Mouse (Mus musculus) CH12.LX (cell line): ENCODE measurements around the gene Prim2. TPM values are rescaled to one million over a fixed set of nuclear protein-coding genes. Genes with fewer than 3 reads are reported as not detected.

Experiments used
- DNase-seq: peaks from one replicate; pipeline ENCODE4 v3.0.0-alpha.2; 2013; ENCODE audit errors: extremely low read depth
- H3K27ac ChIP-seq: 2 replicates; pipeline ENCODE4 v1.5.1; 2012; ENCODE audit warnings: low read depth, mild to moderate bottlenecking, control low read depth, moderate library complexity; ENCODE audit not compliant: insufficient read depth
- H3K27me3 ChIP-seq: replicated peaks from 2 replicates; pipeline ENCODE3; 2012; ENCODE audit warnings: inconsistent platforms
- H3K36me3 ChIP-seq, 2 experiments: replicated peaks in 1 of 2; 2 replicates each; pipeline versions ENCODE3 to v1.6.1; 2012; ENCODE audit warnings: inconsistent platforms in 1 of 2, low read length in 1 of 2, mild to moderate bottlenecking in 1 of 2, mixed read lengths in 1 of 2, moderate library complexity in 1 of 2; ENCODE audit not compliant: control insufficient read depth in 1 of 2, insufficient read depth in 1 of 2
- H3K4me1 ChIP-seq, 2 experiments: 2 replicates each; pipeline ENCODE4 v1.6.1; 2012; ENCODE audit warnings: inconsistent platforms in 1 of 2, moderate library complexity in 1 of 2; ENCODE audit not compliant: insufficient read depth in 2 of 2, control insufficient read depth in 1 of 2
- H3K4me2 ChIP-seq: 2 replicates; pipeline ENCODE4 v1.6.1; 2012; ENCODE audit warnings: low read depth, mild to moderate bottlenecking, control low read depth; ENCODE audit not compliant: poor library complexity, insufficient read depth, severe bottlenecking
- H3K4me3 ChIP-seq, 3 experiments: fragments of 150-350 bp in 1 of 3; sonication (generic) in 1 of 3; replicated peaks in 1 of 3; 2 replicates each; pipeline versions ENCODE3 to v1.5.1; 2011 to 2012; ENCODE audit warnings: low read depth in 2 of 3, low read length in 2 of 3, mild to moderate bottlenecking in 2 of 3, moderate library complexity in 2 of 3, control low read depth in 1 of 3, improper control_type of control experiment in 1 of 3, inconsistent platforms in 1 of 3, mixed read lengths in 1 of 3; ENCODE audit not compliant: poor library complexity in 1 of 3
- H3K79me2 ChIP-seq: replicated peaks from 2 replicates; pipeline ENCODE4 v1.6.1; 2012; ENCODE audit warnings: mild to moderate bottlenecking, moderate library complexity; ENCODE audit not compliant: control insufficient read depth, poor library complexity, insufficient read depth, severe bottlenecking; ENCODE audit errors: extremely low read depth
- H3K9ac ChIP-seq: 2 replicates; pipeline ENCODE4 v1.6.1; 2012; ENCODE audit warnings: low read depth, mild to moderate bottlenecking, control low read depth, moderate library complexity; ENCODE audit not compliant: insufficient read depth
- H3K9me3 ChIP-seq: replicated peaks from 2 replicates; pipeline ENCODE3; 2012; ENCODE audit warnings: low read length, inconsistent platforms, mixed read lengths
- BHLHE40 ChIP-seq: IDR thresholded peaks from 2 replicates; pipeline ENCODE4 v1.6.1; 2011; ENCODE audit warnings: mild to moderate bottlenecking, low read depth, low read length, improper control_type of control experiment
- CTCF ChIP-seq, 2 experiments: IDR thresholded peaks in 1 of 2; conservative IDR thresholded peaks in 1 of 2; 2 replicates each; pipeline ENCODE4 v1.5.1; 2011 to 2012; ENCODE audit warnings: low read depth in 2 of 2, low read length in 2 of 2, improper control_type of control experiment in 1 of 2, inconsistent platforms in 1 of 2, mild to moderate bottlenecking in 1 of 2, moderate library complexity in 1 of 2
- E2F4 ChIP-seq: IDR thresholded peaks from 2 replicates; pipeline ENCODE4 v1.6.1; 2011; ENCODE audit warnings: low read depth, low read length, improper control_type of control experiment; ENCODE audit not compliant: insufficient replicate concordance
- ELF1 ChIP-seq: IDR thresholded peaks from 2 replicates; pipeline ENCODE4 v1.6.1; 2014; ENCODE audit warnings: low read depth, mild to moderate bottlenecking, inconsistent platforms, low read length, improper control_type of control experiment
- GABPA ChIP-seq: IDR thresholded peaks from 2 replicates; pipeline ENCODE4 v1.6.1; 2012; ENCODE audit warnings: low read depth, low read length, improper control_type of control experiment, inconsistent platforms; ENCODE audit not compliant: insufficient replicate concordance
- JUN ChIP-seq: IDR thresholded peaks from 2 replicates; pipeline ENCODE4 v1.6.1; 2011; ENCODE audit warnings: low read depth, mild to moderate bottlenecking, low read length, improper control_type of control experiment, moderate library complexity; ENCODE audit not compliant: insufficient read depth
- KAT2A ChIP-seq: IDR thresholded peaks from 2 replicates; pipeline ENCODE4 v1.6.1; 2012; ENCODE audit warnings: low read length, improper control_type of control experiment, inconsistent platforms; ENCODE audit not compliant: insufficient replicate concordance
- MAX ChIP-seq: IDR thresholded peaks from 2 replicates; pipeline ENCODE4 v1.6.1; 2011; ENCODE audit warnings: low read length, improper control_type of control experiment
- MAZ ChIP-seq: IDR thresholded peaks from 2 replicates; pipeline ENCODE4 v1.6.1; 2012; ENCODE audit warnings: low read depth, mild to moderate bottlenecking, inconsistent platforms, low read length, improper control_type of control experiment, moderate library complexity
- MEF2A ChIP-seq: IDR thresholded peaks from 2 replicates; pipeline ENCODE4 v1.6.1; 2014; ENCODE audit warnings: low read depth, mild to moderate bottlenecking, inconsistent platforms, low read length, improper control_type of control experiment, borderline replicate concordance
- MXI1 ChIP-seq: IDR thresholded peaks from 2 replicates; pipeline ENCODE4 v1.6.1; 2011; ENCODE audit warnings: mild to moderate bottlenecking, low read depth, low read length, improper control_type of control experiment
- MYC ChIP-seq: IDR thresholded peaks from 2 replicates; pipeline ENCODE4 v1.6.1; 2011; ENCODE audit warnings: low read depth, mild to moderate bottlenecking, improper control_type of control experiment, low read length
- NELFE ChIP-seq: IDR thresholded peaks from 2 replicates; pipeline ENCODE4 v1.6.1; 2011; ENCODE audit warnings: low read depth, low read length, improper control_type of control experiment
- NRF1 ChIP-seq: IDR thresholded peaks from 2 replicates; pipeline ENCODE4 v1.6.1; 2014; ENCODE audit warnings: low read depth, mild to moderate bottlenecking, inconsistent platforms, low read length, improper control_type of control experiment, moderate library complexity
- RAD21 ChIP-seq: IDR thresholded peaks from 2 replicates; pipeline ENCODE4 v1.6.1; 2011; ENCODE audit warnings: low read depth, mild to moderate bottlenecking, low read length, improper control_type of control experiment, moderate library complexity
- SIN3A ChIP-seq: IDR thresholded peaks from 2 replicates; pipeline ENCODE4 v1.6.1; 2012; ENCODE audit warnings: low read length, improper control_type of control experiment, inconsistent platforms
- SMC3 ChIP-seq: IDR thresholded peaks from 2 replicates; pipeline ENCODE4 v1.6.1; 2011; ENCODE audit warnings: low read depth, low read length, improper control_type of control experiment
- TCF12 ChIP-seq: IDR thresholded peaks from 2 replicates; pipeline ENCODE4 v1.6.1; 2014; ENCODE audit warnings: low read depth, mild to moderate bottlenecking, inconsistent platforms, low read length, improper control_type of control experiment
- UBTF ChIP-seq: IDR thresholded peaks from 2 replicates; pipeline ENCODE4 v1.6.1; 2012; ENCODE audit warnings: low read depth, mild to moderate bottlenecking, inconsistent platforms, low read length, improper control_type of control experiment, moderate library complexity
- USF1 ChIP-seq: IDR thresholded peaks from 2 replicates; pipeline ENCODE4 v1.6.1; 2014; ENCODE audit warnings: low read depth, mild to moderate bottlenecking, inconsistent platforms, low read length, improper control_type of control experiment
- ZC3H11A ChIP-seq: IDR thresholded peaks from 2 replicates; pipeline ENCODE4 v1.6.1; 2012; ENCODE audit warnings: low read depth, mild to moderate bottlenecking, inconsistent platforms, low read length, improper control_type of control experiment
- ZMIZ1 ChIP-seq: IDR thresholded peaks from 2 replicates; pipeline ENCODE4 v1.6.1; 2012; ENCODE audit warnings: low read depth, mild to moderate bottlenecking, inconsistent platforms, low read length, improper control_type of control experiment
- dilution Hi-C: fragments of 300-500 bp; cut with MboI; formaldehyde crosslinking; loops from 2 replicates; pipeline ENCODE4 v1.14.3; 2020; ENCODE audit warnings: low sequenced_read_pairs; ENCODE audit not compliant: extremely low pct_unique_long_range_greater_than_20kb, extremely low pct_ligation_motif_present
- in situ Hi-C: fragments of 300-500 bp; cut with MboI; formaldehyde crosslinking; loops from 3 replicates; pipeline ENCODE4 v1.14.3; 2019; ENCODE audit warnings: low sequenced_read_pairs, low pct_ligation_motif_present, low pct_unique_long_range_greater_than_20kb, mixed read lengths
- polyA plus RNA-seq: library from polyadenylated mRNA; unstranded; fragments of >175 nt; gene quantifications from 2 replicates; pipeline ENCODE4 v1.2.1, GENCODE M21; 2012; ENCODE audit warnings: low read depth; ENCODE audit not compliant: insufficient read length
- total RNA-seq, 2 experiments: library from RNA; depleted of rRNA; stranded (reverse); fragments of 300-350 nt in 1 of 2; fragments of >200 nt in 1 of 2; gene quantifications; 2 replicates each; pipeline ENCODE4 v1.2.3; 2012 to 2014

Gene Prim2
- total and polyA plus RNA-seq, 3 experiments, result 41.3 to 72.6 (median 51.7) TPM

DNA sequence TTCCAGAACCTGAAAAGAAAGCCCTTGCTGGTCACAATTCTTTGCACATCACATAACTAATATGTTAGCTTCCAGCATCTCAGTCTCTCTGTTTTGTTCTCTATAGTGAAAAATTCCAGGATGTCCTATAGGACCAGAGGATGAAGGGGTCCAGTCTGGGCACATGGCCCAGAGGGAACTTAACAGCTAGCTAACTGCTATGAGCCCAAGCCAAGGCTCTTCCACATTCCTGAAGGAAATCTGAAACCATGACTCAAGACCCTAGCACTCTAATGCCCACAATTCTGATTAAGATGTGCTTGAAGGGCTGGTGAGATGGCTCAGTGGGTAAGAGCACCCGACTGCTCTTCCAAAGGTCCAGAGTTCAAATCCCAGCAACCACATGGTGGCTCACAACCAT, 48.0 kb upstream of the Prim2 start:
- Histone ChIP-seq H3K4me1 (peaks cover 3 to 22% of the 10 kb centered on the region in 2 experiments), H3K4me2 (no peak overlapping the region), H3K27ac (no peak overlapping the region), H3K79me2 (peaks cover 16% of the 10 kb centered on the region), H3K27me3 (no peaks in the 10 kb centered on the region), H3K9ac (no peak overlapping the region), H3K9me3 (no peaks in the 10 kb centered on the region), H3K36me3 (peaks cover 7 to 11% of the 10 kb centered on the region in 2 experiments), H3K4me3 (no peak overlapping the region)
- TF ChIP-seq MEF2A, result no peak
- TF ChIP-seq E2F4, result no peak
- no peak for TF ChIP-seq UBTF
- no peak for TF ChIP-seq ZMIZ1
- in situ Hi-C loops (no loop called here), dilution Hi-C loops (no loop called here)
- DNase-seq, result no peak

GRCm38 (mm10) chr1:33714796-33715195, 45.2 kb upstream of the Prim2 start:
- Histone ChIP-seq H3K4me2 (peak overlapping the region; percentile 51), H3K4me3 (no peak overlapping the region), H3K36me3 (no peaks in the 10 kb centered on the region), H3K9ac (no peak overlapping the region), H3K9me3 (no peaks in the 10 kb centered on the region), H3K27ac (no peak overlapping the region), H3K4me1 (peaks cover 6 to 17% of the 10 kb centered on the region in 2 experiments), H3K79me2 (no peaks in the 10 kb centered on the region), H3K27me3 (no peaks in the 10 kb centered on the region)
- no peak for DNase-seq
- dilution Hi-C loops, result no loop called here
- TF ChIP-seq MAX, result no peak
- in situ Hi-C loops, result no loop called here

DNA sequence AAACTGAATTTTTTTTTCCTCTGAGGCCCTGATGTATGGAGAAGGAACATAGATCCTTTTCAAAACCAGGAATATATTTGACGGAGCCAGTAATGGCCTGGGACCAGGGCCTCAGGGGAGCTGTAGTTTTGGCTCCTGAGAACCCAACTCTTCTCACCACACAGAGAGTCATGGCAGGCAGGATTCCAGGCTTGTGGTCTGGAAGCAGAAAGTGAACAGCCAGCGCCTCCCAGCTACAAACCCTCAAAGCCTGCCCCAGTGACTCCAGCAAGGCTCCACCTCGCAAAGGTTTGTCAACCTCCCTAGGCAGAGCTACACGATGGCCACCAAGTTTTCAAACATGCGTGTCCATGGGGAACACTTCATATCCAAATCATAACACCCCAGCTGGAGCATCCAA, 42.4 kb upstream of the Prim2 start:
- Histone ChIP-seq H3K27ac (no peak overlapping the region), H3K36me3 (no peaks in the 10 kb centered on the region), H3K4me3 (no peak overlapping the region), H3K9ac (no peak overlapping the region), H3K79me2 (no peaks in the 10 kb centered on the region), H3K4me2 (no peak overlapping the region), H3K4me1 (peaks cover 6 to 8% of the 10 kb centered on the region in 2 experiments), H3K27me3 (no peaks in the 10 kb centered on the region), H3K9me3 (no peaks in the 10 kb centered on the region)
- DNase-seq, result no peak
- TF ChIP-seq BHLHE40, result no peak
- no peak for TF ChIP-seq USF1
- TF ChIP-seq MXI1, result no peak
- no peak for TF ChIP-seq MYC
- TF ChIP-seq SMC3, result no peak
- no peak for TF ChIP-seq ELF1
- no peak for TF ChIP-seq SIN3A
- TF ChIP-seq JUN, result no peak
- TF ChIP-seq MEF2A, result no peak
- no peak for TF ChIP-seq CTCF (conservative IDR thresholded peaks at IDR 0.05 in 1 of 2, IDR thresholded peaks at IDR 0.05 in 1 of 2; ENCODE audit: low read depth in 2 of 2, low read length in 2 of 2)
- TF ChIP-seq TCF12, result no peak
- TF ChIP-seq NELFE, result no peak
- TF ChIP-seq GABPA, result no peak
- no peak for TF ChIP-seq KAT2A
- TF ChIP-seq RAD21, result no peak
- no peak for TF ChIP-seq UBTF
- no peak for TF ChIP-seq NRF1
- no peak for TF ChIP-seq MAZ
- no peak for TF ChIP-seq ZC3H11A
- dilution Hi-C loops (no loop called here), in situ Hi-C loops (no loop called here)
